Mouse (Mus musculus): ENCODE results near the gene Acap1. TPM values are rescaled to one million over a fixed set of nuclear protein-coding genes. Genes with fewer than 3 reads are reported as not detected.

Acap1 gene
- total RNA-seq, 2 experiments from 2014 or later, result 0.27 to 1.1 TPM

DNA sequence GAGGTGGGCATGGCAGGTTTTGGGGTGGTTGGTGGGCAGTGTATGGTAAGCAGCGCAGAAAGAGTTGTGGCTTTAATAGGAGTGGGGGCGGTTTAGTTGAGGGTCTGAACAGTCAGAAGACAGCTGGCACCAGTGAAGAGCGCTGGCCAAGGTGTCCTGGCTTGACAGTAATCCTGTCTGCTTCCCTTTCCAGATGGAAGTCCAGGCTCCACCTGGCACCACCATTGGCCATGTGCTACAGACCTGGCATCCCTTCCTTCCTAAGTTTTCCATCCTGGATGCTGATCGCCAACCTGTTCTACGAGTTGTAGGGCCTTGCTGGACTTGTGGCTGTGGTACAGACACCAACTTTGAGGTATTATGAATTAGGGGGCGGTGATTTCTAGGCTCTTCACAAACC is 47.3 kb downstream of the Acap1 start:
- intact Hi-C loops (cut with DNase I), result no loop called here
- no peak for DNase-seq

DNA sequence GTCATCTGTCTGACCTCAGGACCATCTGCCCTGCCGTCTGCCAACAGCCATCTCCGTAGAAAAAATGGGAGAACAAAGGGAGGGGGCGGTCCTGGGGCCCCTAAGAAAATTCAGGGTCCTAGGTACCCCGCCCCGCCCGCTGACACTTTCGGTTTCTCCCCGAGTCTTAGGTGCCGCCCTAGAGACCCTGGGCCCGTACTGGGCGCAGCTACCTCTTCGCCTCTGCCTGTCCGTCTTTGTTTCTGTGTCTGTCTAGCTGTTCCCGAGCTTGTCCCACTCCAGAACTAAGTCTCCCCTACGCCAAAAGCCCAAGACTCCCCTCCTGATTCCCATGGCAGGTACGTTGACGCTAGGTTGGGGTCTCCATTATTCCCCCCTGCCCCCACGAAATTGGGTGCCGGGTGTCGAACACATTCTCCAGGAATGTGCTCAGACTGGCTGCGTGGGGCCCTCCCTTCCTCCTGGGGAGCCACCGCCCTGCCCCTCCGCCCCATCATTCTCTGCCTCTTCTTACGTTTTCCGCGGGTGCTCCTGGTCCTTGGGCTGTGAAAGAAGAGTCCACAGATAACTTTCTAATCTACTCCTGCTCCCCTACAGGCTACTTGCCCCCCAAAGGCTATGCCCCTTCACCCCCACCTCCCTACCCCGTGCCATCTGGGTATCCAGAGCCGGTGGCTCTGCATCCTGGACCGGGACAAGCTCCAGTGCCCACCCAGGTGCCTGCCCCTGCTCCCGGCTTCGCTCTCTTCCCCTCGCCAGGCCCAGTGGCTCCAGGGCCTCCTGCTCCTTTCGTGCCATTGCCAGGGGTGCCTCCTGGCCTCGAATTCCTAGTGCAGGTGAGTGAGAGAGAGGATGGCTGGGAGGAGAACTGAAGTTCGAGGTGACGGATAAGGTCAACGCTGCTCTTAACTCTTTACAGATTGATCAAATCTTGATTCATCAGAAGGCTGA is 48.3 kb downstream of the Acap1 start:
- intact Hi-C loops (cut with DNase I), result no loop called here
- DNase-seq, result no peak

DNA sequence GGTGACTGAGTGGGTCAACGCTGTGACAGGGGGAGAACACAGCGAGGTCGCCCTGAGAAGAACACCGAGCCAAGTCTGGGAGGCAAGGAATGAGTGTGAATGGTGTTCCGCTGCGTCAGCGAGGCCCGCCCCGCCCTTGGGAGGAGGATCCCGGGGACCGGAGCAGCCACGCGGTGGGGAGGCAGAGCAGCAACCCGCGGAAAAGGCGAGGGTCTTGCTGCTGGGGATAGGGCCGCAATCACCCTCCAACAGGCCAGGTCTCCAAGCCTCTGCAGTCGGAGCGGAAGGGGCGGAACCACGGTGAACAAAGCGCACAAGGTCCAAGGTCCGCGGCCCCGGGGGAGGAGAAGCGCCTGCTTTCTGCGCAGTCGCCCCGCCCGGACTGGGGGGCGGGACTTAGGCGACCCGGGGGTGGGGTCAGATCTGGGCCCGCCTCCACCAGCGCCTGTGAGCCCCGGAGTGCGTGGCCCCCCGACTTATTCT is 49.1 kb downstream of the Acap1 start, which contains the start of gene Plscr3:
Gene Plscr3 (plus strand): TSS at position 179 of the 483 bp plus-strand sequence.
- intact Hi-C loops (cut with DNase I), result no loop called here
- peak; percentile 87 to 92 for DNase-seq

DNA sequence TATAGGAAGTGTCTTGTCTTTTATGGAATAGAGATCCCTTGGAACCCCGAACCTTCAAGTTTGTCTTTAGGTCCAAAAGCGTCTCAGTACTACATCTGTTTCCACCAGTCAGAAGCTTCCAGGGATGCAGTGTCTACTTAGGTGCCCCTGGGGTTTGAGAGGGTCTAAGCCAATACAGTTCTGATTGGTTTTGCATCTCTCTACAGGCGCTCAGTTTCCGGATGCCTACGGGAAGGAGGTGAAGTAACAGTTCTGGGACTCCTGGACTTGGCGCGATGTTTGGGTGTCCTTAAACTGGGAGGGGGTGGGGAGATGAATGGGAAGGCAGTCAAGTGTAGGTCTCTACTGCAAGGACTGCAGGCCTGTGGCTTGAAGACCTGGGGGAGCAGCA is 56.6 kb downstream of the Acap1 start:
- DNase-seq, result no peak
- intact Hi-C loops (cut with DNase I), result loop anchor here (5.0 kb wide), 1 partner anchor 36 kb away; the partner anchor contains the start of gene Fgf11

- intact Hi-C loops (cut with DNase I), result loop anchor here (5.0 kb wide), 1 partner anchor 36 kb away; the partner anchor contains the start of gene Fgf11
- DNase-seq, result peak; percentile 90 to 96
Measured at GRCm38 (mm10) chr11:69837952-69838713, 57.2 kb downstream of the Acap1 start, which contains the start of gene Tmem256. Gene Tmem256 (plus strand): TSS chr11:69838514.

- intact Hi-C loops (cut with DNase I), result loop anchor here (5.0 kb wide), 1 partner anchor 35 kb away; the partner anchor contains the start of gene Fgf11
- DNase-seq, result no peak
Measured at GRCm38 (mm10) chr11:69837604-69837951, 57.8 kb downstream of the Acap1 start, which contains the start of gene Nlgn2. Gene Nlgn2 (minus strand): TSS chr11:69837784.

DNA sequence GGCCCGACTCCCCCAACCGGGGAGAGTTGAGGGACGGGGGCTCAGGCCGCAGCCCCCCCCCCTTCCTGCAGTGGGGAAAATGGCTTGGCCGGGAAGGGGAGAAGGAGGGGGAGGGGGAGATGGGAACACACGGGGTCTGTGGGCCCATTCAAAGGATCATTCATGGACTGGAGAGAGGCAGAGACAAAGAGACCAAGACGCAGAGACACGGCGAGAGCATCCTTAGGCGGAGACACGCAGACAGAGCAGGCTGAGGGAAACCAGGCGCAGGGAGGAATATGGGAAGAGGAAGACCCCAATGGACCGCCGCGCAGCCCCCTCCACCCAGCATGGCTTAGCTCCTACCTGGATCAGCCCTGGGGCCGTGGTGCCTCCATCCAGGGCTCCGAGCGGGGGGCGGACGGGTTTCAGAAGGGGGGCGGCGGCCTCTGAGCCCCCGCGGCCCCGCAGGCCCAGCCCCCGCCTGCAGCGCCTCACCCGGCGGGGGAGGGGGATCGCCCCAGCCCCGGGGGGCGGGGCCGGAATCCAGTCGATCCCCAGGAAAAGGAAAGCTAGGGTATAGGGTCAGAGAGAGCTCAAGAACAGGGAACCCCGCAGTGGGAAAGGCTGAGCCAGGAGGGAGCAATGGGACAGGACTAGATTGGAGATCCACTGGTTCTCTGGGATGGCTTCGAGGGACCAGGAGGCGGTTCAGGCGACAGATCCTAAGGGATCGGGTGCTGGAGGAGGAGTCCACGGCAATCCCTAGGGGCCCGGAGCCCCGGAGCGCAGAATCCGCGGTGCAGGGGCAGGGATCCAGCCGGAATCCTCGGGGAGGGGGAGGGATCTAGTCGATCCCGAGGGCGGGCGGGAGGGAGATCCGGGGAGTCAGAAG is 58.4 kb downstream of the Acap1 start:
- intact Hi-C loops (cut with DNase I), result loop anchor here (5.0 kb wide), 1 partner anchor 35 kb away; the partner anchor contains the start of gene Fgf11

DNA sequence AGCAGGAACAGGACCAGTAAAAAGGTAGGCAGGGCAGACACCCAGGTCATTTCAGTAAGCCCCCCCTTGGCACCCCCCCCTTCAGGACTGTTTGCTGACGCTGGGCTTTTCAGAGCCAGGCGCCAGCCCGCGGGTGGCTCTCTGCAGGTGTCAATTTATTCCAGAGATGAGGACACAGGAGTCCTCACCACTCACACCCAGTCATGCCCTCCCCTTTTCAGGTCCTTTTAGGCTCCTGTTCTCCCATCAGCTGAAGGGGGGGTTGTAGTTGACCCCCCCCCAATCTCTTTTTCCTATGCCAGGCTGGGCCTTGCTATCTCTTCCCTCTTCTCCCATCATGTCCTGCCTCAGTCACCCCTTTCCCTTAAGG is 59.4 kb downstream of the Acap1 start:
- DNase-seq, result no peak
- intact Hi-C loops (cut with DNase I), result loop anchor here (5.0 kb wide), 1 partner anchor 34 kb away; the partner anchor contains the start of gene Fgf11

More for the DNA sequence above, 58.4 kb downstream of the Acap1 start:
- DNase-seq, result peak; percentile 26 to 45

DNA sequence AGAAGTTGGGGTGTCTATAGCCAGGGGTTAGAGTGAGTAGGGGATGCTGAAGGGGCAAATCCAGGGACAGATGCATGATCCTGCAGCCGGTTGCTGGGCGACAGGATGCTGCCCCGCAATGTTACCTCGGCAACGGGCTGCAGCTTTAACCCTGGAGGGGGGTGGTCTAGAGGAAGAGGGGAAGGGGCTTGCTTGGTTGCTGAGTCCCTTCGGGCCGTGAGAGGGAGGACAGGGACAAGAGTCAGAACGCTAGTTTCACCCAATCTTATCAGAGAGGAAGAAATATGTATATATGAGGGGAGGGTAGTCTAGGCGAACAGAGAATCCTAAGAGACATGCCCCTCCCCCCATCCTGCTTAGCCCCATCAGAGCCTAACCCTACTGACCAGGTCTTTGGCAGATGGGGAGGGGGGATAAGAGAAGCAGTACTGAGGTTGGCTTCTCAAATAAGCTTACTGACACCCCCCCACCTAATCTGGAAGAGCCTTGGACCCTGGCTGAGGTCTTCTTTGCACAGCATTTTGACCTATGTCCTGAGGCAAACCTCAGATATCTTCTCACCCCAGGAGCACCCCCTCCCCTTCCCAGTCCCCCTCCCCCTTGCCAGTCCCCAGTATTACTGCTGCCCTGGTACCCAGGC is 59.9 kb downstream of the Acap1 start:
- DNase-seq, result no peak
- intact Hi-C loops (cut with DNase I), result loop anchor here (5.0 kb wide), 1 partner anchor 33 kb away; the partner anchor contains the start of gene Fgf11

GRCm38 (mm10) chr11:69834001-69834549 is 61.3 kb downstream of the Acap1 start:
- intact Hi-C loops (cut with DNase I), result no loop called here
- DNase-seq, result no peak

DNA sequence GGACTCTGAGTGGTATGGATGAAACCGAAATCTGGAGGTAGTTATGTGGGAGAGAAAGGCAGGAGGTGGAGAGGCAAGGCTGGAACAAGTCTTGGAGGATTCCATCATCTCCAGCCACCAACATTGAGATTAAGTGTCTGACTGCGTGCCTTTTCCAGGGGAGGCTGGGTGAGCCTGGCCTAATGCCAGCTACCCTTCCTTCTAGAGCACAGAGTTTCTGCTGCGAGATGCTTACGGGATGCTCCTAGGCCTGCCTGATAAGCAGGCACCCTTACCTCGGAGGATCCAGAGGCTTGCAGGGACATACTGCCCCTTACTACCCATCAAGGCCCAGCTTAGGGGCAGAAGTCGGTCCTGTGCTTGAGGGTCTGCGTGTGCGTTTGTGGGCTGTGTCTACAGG is 61.8 kb downstream of the Acap1 start:
- intact Hi-C loops (cut with DNase I), result no loop called here
- no peak for DNase-seq

Small RNAs within 50 kb of the gene (microRNA-seq; reads per million reads assigned to microRNA genes)
- gene Mir6924, result 0 reads per million in 2 experiments

Other genes with a start within 250 kb of the Acap1 start
- gene Sox15, start 240.2 kb downstream of the Acap1 start, total RNA-seq (2021), result not detected
- 1 to 10 TPM; 8.0 to 8.3 TPM for gene Mpdu1, start 232.9 kb downstream of the Acap1 start, total RNA-seq (2021)
- 1 to 10 TPM; 2.6 to 3.2 TPM for gene Cd68, start 229.4 kb downstream of the Acap1 start, total RNA-seq (2021)
- gene Eif4a1, start 223.1 kb downstream of the Acap1 start, total RNA-seq (2021), result 100 to 1,000 TPM in 1 of 2 experiments, 10 to 100 TPM in 1; 74.1 to 103 TPM
- 10 to 100 TPM; 22.7 TPM for gene Senp3, start 213.5 kb downstream of the Acap1 start, total RNA-seq (2021)
- under 1 TPM; 0.39 to 0.92 TPM for gene Tnfsf13, start 209.8 kb downstream of the Acap1 start, total RNA-seq (2021)
- 10 to 100 TPM in 1 of 2 experiments, 1 to 10 TPM in 1; 8.6 to 10.4 TPM for gene Tnfsf12, start 199.7 kb downstream of the Acap1 start, total RNA-seq (2021)
- gene Tnfsfm13, start 199.4 kb downstream of the Acap1 start, total RNA-seq (2021), result 1 to 10 TPM; 1.3 to 1.5 TPM
- 10 to 100 TPM; 28.7 to 29.2 TPM for gene Polr2a, start 136.9 kb downstream of the Acap1 start, total RNA-seq (2021)
- gene Slc35g3, start 133.6 kb downstream of the Acap1 start, total RNA-seq (2021), result not detected
- gene Zbtb4, start 129.6 kb downstream of the Acap1 start, total RNA-seq (2021), result 10 to 100 TPM; 24.3 to 26.2 TPM
- gene Chrnb1, start 99.6 kb downstream of the Acap1 start, total RNA-seq (2021), result 10 to 100 TPM; 29.2 to 33.1 TPM
- 1 to 10 TPM; 4.6 to 4.8 TPM for gene Fgf11, start 93.7 kb downstream of the Acap1 start, total RNA-seq (2021)
- under 1 TPM; 0.12 to 0.20 TPM for gene Tmem102, start 89.9 kb downstream of the Acap1 start, total RNA-seq (2021)
- not detected for gene Gm39566, start 80.2 kb downstream of the Acap1 start, total RNA-seq (2021)
- not detected for gene Spem2, start 77.1 kb downstream of the Acap1 start, total RNA-seq (2021)
- gene Spem1, start 73.4 kb downstream of the Acap1 start, total RNA-seq (2021), result not detected
- 1 to 10 TPM; 2.4 to 2.9 TPM for gene Nlgn2, start 57.8 kb downstream of the Acap1 start, total RNA-seq (2021)
- 100 to 1,000 TPM; 104 to 140 TPM for gene Tmem256, start 57.0 kb downstream of the Acap1 start, total RNA-seq (2021)
- 10 to 100 TPM; 10.6 to 11.2 TPM for gene Plscr3, start 49.2 kb downstream of the Acap1 start, total RNA-seq (2021)
- not detected for gene Tnk1, start 36.8 kb downstream of the Acap1 start, total RNA-seq (2021)
- gene Tmem95, start 17.5 kb downstream of the Acap1 start, total RNA-seq (2021), result not detected
- 1 to 10 TPM; 1.3 to 1.5 TPM for gene Kctd11, start 14.1 kb downstream of the Acap1 start, total RNA-seq (2021)
- gene 2810408A11Rik, start 5.4 kb upstream of the Acap1 start, total RNA-seq (2021), result under 1 TPM in 1 of 2 experiments, not detected in 1; 0.59 TPM
- gene Neurl4, start 5.5 kb upstream of the Acap1 start, total RNA-seq (2021), result 10 to 100 TPM; 22.9 to 23.1 TPM
- gene Gps2, start 18.3 kb upstream of the Acap1 start, total RNA-seq (2021), result 10 to 100 TPM; 33.9 to 42.5 TPM
- 100 to 1,000 TPM; 402 to 432 TPM for gene Eif5a, start 26.4 kb upstream of the Acap1 start, total RNA-seq (2021)
- 10 to 100 TPM in 1 of 2 experiments, 1 to 10 TPM in 1; 5.4 to 10.6 TPM for gene Ybx2, start 40.3 kb upstream of the Acap1 start, total RNA-seq (2021)
- 100 to 1,000 TPM; 382 to 407 TPM for gene Slc2a4, start 52.6 kb upstream of the Acap1 start, total RNA-seq (2021)
- not detected for gene Cldn7, start 69.2 kb upstream of the Acap1 start, total RNA-seq (2021)
- 100 to 1,000 TPM; 171 to 246 TPM for gene Ctdnep1, start 85.6 kb upstream of the Acap1 start, total RNA-seq (2021)
- gene Elp5, start 87.0 kb upstream of the Acap1 start, total RNA-seq (2021), result 10 to 100 TPM; 29.0 to 34.6 TPM
- gene Gabarap, start 95.6 kb upstream of the Acap1 start, total RNA-seq (2021), result 100 to 1,000 TPM; 142 to 178 TPM
- gene Phf23, start 100.2 kb upstream of the Acap1 start, total RNA-seq (2021), result 10 to 100 TPM; 12.6 to 16.5 TPM
- 1 to 10 TPM; 3.3 to 4.6 TPM for gene Dvl2, start 105.1 kb upstream of the Acap1 start, total RNA-seq (2021)
- gene Acadvl, start 119.9 kb upstream of the Acap1 start, total RNA-seq (2021), result 100 to 1,000 TPM; 320 to 384 TPM
- 1 to 10 TPM; 4.9 to 6.5 TPM for gene Dlg4, start 121.4 kb upstream of the Acap1 start, total RNA-seq (2021)
- not detected for gene Asgr1, start 158.5 kb upstream of the Acap1 start, total RNA-seq (2021)
- gene Asgr2, start 197.1 kb upstream of the Acap1 start, total RNA-seq (2021), result not detected
- 1 to 10 TPM; 1.1 to 1.2 TPM for gene Mgl2, start 234.8 kb upstream of the Acap1 start, total RNA-seq (2021)